ENCODE assay signal across 15 mouse cellular contexts in the genomic region with DNA sequence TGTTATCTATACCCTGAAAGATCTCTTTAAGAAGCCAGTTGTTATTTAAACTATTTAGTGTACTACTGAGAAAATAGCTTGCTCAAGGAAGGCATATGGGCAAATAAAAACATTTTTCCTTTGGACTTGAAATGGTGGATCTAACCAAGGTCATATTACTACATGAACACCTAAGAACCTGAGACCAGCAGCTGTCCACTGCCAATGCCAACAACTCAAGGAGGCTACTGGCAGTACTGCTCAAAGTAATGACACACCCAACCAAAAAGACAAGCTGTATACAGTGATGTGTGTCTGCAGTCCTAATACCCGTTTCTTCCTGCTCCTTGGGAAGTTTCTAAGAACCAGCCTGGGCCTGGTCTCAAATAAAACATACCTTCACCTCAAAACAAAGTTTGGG.
"Had no signal": no experiment of that assay in that cellular context is flagged by ENCODE, and none has a peak within 500 bp of the region (broad histone marks: within the 10 kb centered on the region; RNA-seq: fewer than 3 reads in every experiment).

No protein-coding gene starts in this region.

- H3K27ac ChIP-seq: midbrain, embryonic 10.5 days; midbrain, embryonic 13.5 days; midbrain, embryonic 15.5 days; neural tube, embryonic 13.5 days; neural tube, embryonic 15.5 days had no signal

- H3K27me3 ChIP-seq: midbrain, embryonic 13.5 days; midbrain, embryonic 15.5 days; neural tube, embryonic 13.5 days; neural tube, embryonic 15.5 days had no signal

- H3K9me3 ChIP-seq: midbrain, embryonic 10.5 days; midbrain, embryonic 13.5 days; midbrain, embryonic 15.5 days; neural tube, embryonic 13.5 days; neural tube, embryonic 15.5 days had no signal

- ATAC-seq: midbrain, embryonic 13.5 days; midbrain, embryonic 15.5 days had no signal

- DNase-seq: lung, adult 18-20 months; lung, embryonic 14.5 days; lung, postnatal 10 days; lung, postnatal 4 days; right cerebral cortex, postnatal 14 days; spleen, adult 18-20 months; thymus, adult 18-20 months; thymus, postnatal 14 days; thymus, postnatal 36 days had no signal

- H3K4me1 ChIP-seq: midbrain, embryonic 10.5 days; midbrain, embryonic 15.5 days; neural tube, embryonic 13.5 days had no signal

- H3K9ac ChIP-seq: lung, embryonic 14.5 days; midbrain, embryonic 13.5 days; midbrain, embryonic 15.5 days; neural tube, embryonic 13.5 days; neural tube, embryonic 15.5 days had no signal

- H3K36me3 ChIP-seq: neural tube, embryonic 15.5 days had no signal

- H3K4me2 ChIP-seq: lung, embryonic 14.5 days; midbrain, embryonic 13.5 days; midbrain, embryonic 15.5 days; neural tube, embryonic 13.5 days; neural tube, embryonic 15.5 days had no signal

- H3K4me3 ChIP-seq: midbrain, embryonic 10.5 days; midbrain, embryonic 13.5 days; midbrain, embryonic 15.5 days; myocyte; neural tube, embryonic 13.5 days; neural tube, embryonic 15.5 days had no signal
